Mouse (Mus musculus): Measurements from ENCODE around the gene Calm3.

The Calm3 gene

GRCm38 (mm10) chr7:16915461-16916340 is 8.2 kb downstream of the Calm3 start:
- DNase-seq (ENCODE audit: low read depth, low spot score): no peak

- DNase-seq (ENCODE audit: low read depth, low spot score): no peak
Observed at GRCm38 (mm10) chr7:16914453-16915343, 9.2 kb downstream of the Calm3 start.

- peak; percentile 54 for DNase-seq (ENCODE audit: low read depth, low spot score)
Observed at GRCm38 (mm10) chr7:16913806-16914452, 10.0 kb downstream of the Calm3 start.

- DNase-seq (ENCODE audit: low read depth, low spot score): no peak
Observed at GRCm38 (mm10) chr7:16912360-16912759, 11.6 kb downstream of the Calm3 start.

GRCm38 (mm10) chr7:16911904-16912303 is 12.0 kb downstream of the Calm3 start:
- no peak for DNase-seq (ENCODE audit: low read depth, low spot score)

GRCm38 (mm10) chr7:16909909-16910308 is 14.0 kb downstream of the Calm3 start:
- no peak for DNase-seq (ENCODE audit: low read depth, low spot score)

GRCm38 (mm10) chr7:16908859-16909258 is 15.1 kb downstream of the Calm3 start:
- no peak for DNase-seq (ENCODE audit: low read depth, low spot score)

- no peak for DNase-seq (ENCODE audit: low read depth, low spot score)
Observed at GRCm38 (mm10) chr7:16908367-16908766, 15.5 kb downstream of the Calm3 start.

GRCm38 (mm10) chr7:16907842-16908241 is 16.1 kb downstream of the Calm3 start:
- no peak for DNase-seq (ENCODE audit: low read depth, low spot score)

- DNase-seq (ENCODE audit: low read depth, low spot score): no peak
Observed at GRCm38 (mm10) chr7:16906889-16907559, 16.9 kb downstream of the Calm3 start.

- no peak for DNase-seq (ENCODE audit: low read depth, low spot score)
Observed at GRCm38 (mm10) chr7:16906281-16906680, 17.6 kb downstream of the Calm3 start, which contains the start of gene Ptgir. Gene Ptgir, plus strand, starts transcription at chr7:16906490.

- no peak for DNase-seq (ENCODE audit: low read depth, low spot score)
Observed at GRCm38 (mm10) chr7:16905491-16906021, 18.4 kb downstream of the Calm3 start.

GRCm38 (mm10) chr7:16904120-16904675 is 19.7 kb downstream of the Calm3 start:
- DNase-seq (ENCODE audit: low read depth, low spot score): no peak

- DNase-seq (ENCODE audit: low read depth, low spot score): no peak
Observed at GRCm38 (mm10) chr7:16903439-16903955, 20.4 kb downstream of the Calm3 start.

- no peak for DNase-seq (ENCODE audit: low read depth, low spot score)
Observed at GRCm38 (mm10) chr7:16900526-16900925, 23.4 kb downstream of the Calm3 start.

- no peak for DNase-seq (ENCODE audit: low read depth, low spot score)
Observed at GRCm38 (mm10) chr7:16895511-16895910, 28.4 kb downstream of the Calm3 start.

GRCm38 (mm10) chr7:16895000-16895399 is 28.9 kb downstream of the Calm3 start:
- DNase-seq (ENCODE audit: low read depth, low spot score): peak; percentile 90

- no peak for DNase-seq (ENCODE audit: low read depth, low spot score)
Observed at GRCm38 (mm10) chr7:16894279-16894678, 29.6 kb downstream of the Calm3 start.

GRCm38 (mm10) chr7:16893612-16894011 is 30.3 kb downstream of the Calm3 start:
- DNase-seq (ENCODE audit: low read depth, low spot score): no peak

GRCm38 (mm10) chr7:16892352-16892730 is 31.6 kb downstream of the Calm3 start:
- DNase-seq (ENCODE audit: low read depth, low spot score): no peak
